Mouse (Mus musculus) lung, postnatal 4 days (tissue): ENCODE measurements at regions not wholly inside any gene's neighbourhood (a gene's known extent, or its start where the extent isn't known, plus 50 kb on each side); places are given as distances from the start of the nearest gene placed in this dataset.

ENCODE experiments used
- DNase-seq, 2 experiments: peaks; one replicate each; pipeline ENCODE4 v3.0.0; 2021

DNA sequence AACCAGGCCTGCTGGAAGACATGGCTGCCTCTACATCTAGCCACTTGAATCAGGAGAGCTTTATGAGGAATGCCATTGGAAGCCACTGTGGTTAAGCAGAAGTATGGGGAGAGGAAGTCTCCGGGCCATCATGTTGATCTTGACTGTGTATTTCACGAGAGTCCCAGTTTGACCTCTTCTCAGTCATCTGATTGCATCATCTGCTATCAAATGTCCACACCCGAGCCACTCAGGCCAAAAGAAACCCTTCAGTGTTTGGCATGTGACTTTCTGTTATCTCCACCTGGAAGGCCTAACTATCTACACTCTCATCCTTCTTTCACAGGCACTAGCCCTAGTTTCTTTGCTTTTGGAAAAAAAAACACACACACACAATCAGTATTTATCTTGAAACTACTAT is 186.9 kb upstream of the Id2 start:
- DNase-seq = no peak

DNA sequence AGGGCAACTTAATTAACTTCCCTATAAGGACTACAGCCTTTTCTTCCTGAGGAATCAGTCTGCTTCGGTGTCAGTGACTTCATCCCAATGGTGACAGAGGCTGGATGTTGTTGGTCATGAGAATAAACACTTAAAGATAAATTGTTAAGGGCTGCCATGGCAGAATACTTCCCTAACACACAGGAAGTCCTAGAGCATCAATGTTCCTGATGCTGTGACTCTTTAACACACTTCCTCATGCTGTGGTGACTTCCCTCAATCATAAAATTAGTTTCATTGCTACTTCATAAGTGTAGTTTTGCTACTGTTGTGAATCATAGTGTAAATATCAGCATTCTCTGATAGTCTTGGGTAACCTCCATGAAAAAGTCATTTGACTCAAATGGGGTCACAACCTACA is 184.5 kb upstream of the Id2 start:
- DNase-seq = no peak

DNA sequence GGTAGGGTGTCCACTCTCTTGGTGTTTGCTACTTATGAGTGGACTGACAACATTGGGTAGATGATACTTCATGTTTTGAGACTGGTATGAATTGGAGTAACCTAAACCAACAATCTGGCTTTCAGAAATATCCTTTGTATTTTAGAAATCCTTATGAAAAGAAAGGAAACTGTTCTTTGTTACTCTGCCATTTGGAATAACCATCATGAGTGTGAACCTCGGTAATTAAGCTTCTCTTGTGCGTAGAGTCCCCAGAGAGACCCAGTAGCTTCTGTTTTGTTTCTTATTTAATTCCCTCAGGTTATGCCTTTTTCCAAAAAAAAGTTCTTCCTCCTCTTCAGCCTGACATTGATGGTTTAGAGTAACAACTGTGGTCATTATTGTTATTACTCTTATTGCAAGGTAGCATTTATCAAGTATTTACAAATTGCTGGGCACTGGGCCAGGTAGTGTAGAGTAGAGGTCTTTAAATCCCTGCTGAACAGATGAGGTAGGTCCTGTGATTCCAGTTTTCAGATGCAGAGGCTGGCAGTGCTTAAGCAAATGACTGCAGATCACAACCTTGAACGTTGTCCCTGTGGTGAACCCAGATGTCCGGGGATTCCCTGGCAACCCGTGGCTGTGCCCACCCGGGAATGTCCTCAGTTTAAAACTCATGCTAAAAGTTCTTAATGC is 176.8 kb upstream of the Id2 start:
- DNase-seq = no peak

DNA sequence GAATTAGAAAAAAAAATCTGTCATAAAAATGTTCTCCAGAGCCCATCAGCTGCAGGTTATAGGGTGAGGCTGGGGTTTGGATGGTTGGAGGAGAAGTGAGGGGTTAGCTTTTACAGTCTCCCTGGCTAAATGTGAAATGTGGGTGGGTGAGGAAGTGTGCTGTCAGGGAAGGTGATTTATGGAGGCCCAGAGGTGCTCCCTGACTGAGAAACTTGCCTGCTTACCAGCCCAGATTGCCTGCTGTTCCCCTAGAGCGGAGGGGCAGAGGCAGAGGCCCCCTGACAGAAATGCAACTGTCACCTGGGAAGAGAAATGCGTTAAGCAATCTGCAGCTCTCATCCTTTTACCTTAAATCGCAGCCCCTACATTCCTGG is 175.8 kb upstream of the Id2 start:
- DNase-seq = no peak

DNA sequence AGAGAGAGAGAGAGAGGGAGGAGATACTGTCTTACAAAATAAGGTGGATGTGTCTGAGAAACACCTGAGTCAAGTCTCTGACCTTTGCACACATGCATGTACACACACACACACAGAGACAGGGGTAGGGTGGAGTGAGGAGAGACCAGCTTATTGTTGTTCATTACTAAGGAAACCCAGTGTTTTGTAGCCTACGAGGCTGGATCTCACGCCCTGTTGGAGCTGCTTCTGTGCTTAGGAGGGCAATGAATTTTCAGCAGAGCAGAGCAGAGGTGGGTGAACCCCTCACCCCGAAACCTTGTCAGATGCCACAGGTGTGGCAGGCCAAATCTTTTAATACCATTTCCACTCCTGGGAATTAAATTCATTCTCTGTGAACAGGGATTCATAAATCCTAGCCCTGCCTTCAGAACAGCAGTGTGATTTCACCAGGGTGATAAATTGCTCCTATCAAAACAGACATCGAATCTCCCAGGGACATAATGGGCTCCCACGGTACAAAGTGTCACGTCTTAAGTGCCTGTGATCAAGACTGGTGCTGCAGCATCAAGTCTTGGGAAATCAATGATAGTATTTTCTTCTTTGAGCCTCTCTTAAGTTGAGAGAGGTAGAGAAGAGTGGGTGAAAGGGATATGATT is 175.3 kb upstream of the Id2 start:
- no peak for DNase-seq

DNA sequence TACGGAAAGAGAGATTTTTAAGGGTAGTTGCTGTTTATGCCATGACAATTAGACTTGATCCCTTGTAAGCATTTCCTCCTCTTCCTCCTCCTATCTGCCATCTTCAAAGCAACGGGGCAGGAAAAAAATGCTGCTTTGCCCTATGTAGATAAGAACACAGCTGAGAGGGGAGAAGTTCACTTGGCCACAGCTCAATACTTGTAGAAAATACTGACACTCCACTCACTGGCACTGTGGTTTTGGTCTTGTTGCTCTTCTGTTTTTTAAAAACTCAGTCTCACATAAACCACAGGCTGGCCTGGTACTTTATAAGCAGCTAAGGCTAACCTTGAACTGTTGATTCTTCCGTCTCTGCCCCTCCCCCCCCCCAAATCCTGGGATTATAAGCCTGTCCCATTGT is 172.9 kb upstream of the Id2 start:
- DNase-seq = no peak

DNA sequence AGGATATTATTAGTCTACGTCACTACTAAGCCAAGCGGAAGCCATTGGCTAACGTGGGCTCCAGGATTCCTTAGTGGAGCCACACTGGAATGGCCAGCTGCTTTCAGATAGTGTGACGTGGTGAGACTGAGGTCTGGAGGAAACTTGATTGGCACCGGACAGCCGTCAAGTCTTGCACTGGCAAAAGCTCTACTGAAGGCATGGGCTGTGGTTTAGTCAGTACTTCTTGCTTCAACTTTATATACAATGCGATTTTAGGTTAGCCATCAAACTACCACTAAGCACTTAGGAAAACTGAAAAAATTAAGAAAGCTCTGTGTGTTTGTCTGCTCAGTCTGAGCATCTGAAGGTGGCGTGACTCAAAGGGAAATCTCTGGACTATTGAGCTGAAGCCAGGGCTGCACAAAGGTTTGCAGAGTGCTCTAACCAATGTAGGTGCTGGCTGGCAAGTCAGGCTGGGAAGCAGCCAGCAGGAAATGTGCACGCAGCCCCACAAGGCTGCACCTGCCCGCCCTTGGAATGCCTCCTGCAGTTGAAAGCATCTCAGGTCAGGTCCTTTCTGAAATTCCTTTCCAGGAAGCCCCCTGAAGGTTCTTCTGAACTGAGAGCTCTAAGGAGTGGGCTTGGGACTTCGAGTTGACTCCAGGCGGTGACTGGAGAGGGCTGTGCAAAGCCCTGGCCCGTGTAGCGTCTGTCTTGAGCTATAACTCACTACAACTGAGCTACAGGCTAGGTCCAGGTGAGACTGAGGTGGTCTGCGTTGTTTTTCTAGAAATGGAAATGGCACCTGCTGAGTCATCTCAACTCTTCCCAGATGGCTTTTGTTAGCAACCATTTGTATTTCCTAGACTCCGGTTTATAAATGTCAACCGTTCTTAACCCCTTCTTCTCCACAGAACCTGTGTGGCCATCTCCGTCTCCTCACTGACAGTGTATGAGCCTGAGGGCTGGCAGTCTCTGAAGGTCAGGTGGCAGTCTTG is 172.2 kb upstream of the Id2 start:
- peak; percentile 39 to 59 for DNase-seq

DNA sequence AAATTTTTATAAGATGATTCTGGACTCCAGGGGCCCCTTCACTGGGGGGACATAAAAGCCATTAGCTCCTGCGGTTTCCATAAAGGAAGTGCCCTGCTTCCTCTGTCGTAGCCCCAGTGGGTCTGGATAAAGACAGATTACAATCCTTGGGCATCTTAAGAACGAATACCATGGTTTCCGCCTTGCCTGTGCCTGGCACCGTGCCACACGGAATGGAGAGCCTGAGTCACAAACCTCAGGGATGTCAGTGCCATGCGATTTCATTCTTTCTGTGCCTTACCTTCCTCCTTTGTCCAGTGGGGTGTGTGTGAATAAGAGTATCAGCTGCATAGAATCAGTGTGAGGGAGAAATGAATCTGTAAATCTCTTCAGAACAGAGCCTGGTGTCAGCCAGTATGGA is 171.4 kb upstream of the Id2 start:
- DNase-seq = peak; percentile 56 to 58

DNA sequence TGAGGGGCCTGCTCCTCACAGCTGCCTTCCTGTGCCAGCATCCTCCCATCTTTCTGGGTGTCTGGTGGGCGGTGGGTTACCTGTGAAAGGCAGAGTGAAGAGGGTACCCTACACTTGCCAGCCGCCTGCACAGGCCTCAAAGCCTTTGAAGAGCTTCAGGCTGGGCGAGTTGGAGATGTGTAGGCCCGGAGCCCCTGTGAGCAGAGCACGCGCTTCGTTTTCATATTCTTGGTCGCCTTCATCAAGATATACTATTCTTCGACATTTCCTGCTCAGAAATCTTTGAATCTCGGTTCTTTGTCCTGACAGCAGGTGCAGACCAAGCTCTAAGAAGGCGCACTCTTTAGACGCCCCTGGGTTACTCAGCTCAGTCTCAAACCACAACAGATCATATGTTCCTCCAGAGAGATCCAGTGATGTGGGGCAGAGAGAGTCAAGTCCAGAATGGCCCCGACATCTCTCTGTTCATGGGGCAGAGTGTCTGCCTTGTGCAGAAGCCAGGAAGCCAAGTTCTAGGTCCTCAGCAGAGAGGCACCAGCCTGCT is 170.7 kb upstream of the Id2 start:
- no peak for DNase-seq

DNA sequence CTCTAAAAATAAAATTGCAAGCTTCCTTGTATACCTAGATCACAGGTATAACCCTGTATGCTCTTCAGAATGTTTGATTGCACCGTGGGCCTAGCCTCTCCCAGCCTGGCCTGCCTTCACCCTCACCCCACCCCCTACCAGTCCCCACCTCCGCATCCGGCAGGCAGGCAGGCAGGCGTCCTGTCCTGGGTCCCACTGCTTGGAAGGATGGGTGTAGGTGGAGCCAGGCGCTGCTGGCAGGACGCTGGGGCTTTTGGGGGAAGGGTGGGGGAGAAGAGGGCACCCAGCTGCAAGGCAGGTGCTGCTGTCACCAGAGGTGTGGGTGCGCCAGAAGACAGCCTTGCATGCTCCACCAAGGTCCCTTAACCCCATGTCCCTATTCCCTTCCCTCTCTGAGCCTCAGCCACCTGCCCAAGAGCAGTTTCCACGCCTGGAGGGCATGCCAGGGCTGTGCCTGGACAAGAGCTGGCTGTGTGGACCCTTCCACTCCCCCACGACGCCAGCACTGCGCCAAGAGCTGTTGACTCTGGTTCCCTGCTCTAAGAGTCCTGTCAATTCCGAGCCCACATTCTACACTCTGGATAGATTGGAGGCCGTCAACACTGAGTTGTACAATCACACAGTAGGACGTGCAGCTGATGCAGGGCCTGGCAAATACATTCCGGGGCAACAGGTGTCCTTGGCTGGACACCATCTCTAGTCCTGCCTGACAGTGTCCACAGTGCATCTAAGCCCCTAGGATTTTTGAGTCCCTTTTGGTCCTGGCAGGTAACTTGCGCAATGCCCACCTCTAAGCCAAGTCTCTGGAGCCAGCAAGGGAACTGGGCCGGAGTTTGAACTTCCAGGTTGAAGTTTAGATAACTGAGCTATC is 170.0 kb upstream of the Id2 start:
- no peak for DNase-seq

DNA sequence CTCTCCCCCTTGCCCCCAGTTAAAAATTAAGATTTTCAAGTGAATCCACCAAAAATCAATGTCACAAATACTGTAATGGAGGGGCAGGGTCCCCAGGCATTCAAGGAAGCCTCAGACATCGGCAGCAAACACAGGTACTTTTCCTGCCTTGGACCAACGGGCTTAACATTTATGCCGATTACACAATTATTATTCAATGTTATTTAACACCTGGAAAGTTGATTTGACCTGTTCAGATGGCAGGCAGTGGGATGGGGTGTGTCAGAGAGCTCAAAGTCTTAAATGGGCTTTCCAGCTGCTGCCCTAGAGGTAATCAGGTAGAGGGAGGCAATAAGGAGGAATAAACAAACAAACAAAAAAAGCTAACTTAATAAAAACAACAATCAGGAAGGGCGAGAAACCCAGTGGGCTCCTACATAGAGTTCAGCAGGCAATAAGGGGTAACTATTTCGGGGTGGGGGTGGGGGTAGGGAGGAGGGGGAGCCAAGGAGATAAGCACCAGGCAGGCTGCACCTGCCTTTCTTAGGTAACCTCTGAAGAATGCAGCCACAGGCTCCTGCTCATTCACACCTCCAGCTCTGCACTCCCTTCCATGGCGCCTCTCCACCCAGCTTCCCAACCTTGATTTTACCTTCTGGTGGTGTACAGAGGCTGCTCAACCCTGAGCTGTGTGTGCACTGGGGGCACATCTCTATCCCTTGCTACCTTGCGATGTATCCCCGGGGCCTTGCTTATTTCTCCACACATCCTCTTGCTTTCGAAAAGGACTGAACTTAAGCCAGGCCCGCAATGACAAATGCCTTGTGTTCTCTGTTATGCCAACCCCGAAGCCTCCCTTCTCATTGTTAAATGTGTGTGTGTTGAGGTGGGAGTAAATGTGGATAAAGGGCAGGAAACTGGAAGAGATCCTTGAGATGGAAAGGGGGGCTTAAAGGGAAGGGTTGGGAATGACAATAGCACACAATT is 168.9 kb upstream of the Id2 start:
- no peak for DNase-seq

DNA sequence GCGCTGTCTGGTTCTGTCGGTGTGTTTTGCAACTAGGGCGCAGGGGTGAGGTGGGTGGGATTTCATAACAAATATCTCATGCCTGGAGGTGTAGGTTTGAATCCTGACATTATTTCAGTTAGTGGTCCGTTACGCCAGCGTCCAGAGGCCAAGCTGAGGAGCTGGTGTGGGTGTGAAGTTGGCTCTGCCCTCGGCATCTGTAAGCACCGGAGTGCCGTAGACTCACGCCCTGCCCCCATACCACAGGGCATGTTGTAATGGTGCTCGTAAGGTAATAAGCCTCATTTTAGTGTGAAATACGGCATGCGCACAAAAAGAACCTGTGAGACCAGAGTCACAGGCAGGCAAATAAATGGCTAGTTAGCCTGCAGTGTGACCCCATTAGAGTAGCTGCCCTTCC is 168.1 kb upstream of the Id2 start:
- peak in 1 of 2 experiments; percentile 42 for DNase-seq

DNA sequence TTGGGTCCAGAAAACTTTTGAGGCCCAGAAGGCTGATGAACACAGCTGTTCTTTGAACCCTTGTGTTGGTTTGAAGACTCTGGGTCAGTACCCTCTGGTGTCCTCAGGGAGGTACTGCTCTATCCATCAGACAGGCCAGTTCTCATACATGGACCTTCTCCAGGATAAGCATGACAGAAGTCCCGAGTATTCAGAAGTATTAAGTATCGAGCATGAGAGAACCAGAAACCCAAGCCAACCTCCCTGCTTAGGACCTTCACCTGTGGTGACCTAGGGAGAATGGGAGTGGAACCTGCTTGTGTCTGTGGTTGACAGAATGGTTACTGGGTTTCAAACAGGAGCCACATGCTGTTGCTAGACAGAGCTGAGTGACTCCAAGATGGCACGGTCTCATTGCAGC is 167.5 kb upstream of the Id2 start:
- DNase-seq = no peak

DNA sequence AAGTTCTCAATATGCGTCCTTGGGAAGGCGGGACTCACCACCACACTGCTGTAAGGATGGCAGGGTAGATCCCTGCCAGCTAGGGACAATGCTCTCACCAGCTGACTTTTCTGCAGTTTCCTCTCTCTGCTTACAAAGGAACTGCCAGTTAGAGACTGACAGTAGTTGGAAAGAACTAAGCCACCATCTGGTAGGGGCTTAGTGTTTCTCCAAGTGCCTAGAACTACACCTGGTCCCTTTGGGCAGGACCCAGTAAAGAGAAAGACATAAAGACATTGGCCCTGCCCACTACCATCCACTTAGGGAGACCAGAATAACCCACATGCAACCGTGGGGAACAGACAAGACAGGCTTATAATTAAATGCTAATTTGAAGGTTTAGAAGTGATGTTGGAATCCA is 165.5 kb upstream of the Id2 start:
- no peak for DNase-seq

DNA sequence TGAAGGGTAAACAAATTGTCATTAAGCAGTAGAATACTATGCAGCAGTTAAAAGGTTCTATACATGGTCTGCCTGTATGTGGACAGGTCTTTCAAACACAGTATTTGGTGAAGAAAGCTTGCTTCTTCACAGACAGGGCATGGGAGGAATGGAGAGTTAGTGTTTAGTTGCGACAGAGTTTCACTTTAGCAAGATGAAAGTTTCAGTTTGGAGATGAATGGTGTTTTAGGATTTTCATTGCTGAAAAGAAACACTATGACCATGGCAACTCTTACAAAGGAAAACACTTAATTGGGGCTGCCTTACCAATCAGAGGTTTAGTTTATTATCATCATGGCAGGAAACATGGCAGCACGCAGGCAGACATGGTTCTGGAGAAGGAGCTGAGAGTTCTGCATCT is 162.2 kb upstream of the Id2 start:
- DNase-seq = no peak

DNA sequence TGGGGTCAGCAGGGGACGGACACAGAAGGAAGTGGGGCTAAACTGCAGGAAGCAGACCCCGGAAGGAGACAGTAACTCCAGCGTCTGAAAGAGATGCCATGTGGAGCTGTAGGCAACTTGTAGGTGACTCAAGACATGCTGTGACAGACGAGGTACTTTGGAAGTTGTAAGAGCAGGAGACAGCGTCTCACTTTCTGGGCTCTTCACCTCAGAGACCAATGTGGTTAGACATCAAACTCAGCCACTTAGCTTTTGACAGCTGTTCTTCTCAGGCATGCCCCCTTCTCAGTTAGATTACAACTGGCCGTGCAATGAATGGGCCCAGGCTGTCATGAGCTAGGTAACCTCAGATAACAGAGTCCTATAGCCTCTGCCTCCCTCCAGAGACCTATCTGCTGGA is 159.3 kb upstream of the Id2 start:
- no peak for DNase-seq

DNA sequence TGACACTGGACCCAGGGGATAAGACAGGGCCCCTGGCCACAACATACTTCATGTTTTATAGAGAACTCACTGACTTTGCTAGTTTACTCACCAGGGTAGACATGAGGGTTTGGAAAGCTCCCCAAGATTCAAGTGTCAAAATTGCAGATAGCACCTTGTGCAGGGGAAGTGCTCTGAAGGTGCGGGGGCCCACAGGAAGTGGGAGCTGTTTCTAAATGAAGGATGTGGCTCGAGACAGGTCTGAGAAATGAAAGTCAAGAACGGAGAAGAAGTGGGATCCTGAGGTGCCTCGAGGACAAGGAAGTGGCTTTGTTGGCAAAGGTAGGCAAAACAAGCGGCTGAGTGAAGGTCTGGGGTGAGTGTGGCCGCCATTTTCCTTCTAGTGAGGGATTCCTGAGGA is 157.8 kb upstream of the Id2 start:
- DNase-seq = no peak

DNA sequence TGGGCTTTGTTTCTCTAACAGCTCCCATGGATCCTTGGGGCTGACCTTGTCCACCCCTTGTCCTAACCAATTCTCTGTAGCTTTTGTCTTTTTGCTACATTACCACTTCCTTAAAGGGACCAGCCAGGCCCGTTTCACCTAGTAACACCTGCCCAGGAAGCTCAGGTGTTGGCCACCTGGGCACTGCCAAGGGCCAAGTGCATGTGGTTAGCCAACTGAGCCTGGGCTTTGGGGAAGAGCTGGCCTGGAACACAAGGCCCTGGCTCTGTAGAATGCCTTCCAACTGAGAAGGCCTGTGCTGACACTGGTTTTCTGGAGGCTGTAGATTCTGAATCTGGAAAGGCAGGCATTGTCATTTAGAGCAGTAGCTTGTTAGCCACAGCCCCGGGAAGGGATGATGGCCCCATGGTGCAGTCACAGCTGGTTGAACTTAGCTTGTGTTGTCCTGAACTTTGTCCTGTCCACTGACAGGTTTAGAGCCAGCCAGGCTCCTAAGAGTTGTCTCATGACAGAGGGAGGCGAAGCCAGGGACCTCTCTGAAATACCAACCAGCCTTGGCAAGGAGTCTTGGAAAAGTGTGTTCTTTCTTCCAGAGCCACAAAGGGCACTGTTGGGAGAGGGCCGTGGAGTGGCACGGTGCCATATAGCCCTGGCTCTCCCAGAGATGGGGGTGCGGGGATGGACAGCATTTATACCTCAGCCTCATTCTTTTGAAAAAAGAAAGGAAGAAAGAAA is 156.0 kb upstream of the Id2 start:
- DNase-seq = no peak

DNA sequence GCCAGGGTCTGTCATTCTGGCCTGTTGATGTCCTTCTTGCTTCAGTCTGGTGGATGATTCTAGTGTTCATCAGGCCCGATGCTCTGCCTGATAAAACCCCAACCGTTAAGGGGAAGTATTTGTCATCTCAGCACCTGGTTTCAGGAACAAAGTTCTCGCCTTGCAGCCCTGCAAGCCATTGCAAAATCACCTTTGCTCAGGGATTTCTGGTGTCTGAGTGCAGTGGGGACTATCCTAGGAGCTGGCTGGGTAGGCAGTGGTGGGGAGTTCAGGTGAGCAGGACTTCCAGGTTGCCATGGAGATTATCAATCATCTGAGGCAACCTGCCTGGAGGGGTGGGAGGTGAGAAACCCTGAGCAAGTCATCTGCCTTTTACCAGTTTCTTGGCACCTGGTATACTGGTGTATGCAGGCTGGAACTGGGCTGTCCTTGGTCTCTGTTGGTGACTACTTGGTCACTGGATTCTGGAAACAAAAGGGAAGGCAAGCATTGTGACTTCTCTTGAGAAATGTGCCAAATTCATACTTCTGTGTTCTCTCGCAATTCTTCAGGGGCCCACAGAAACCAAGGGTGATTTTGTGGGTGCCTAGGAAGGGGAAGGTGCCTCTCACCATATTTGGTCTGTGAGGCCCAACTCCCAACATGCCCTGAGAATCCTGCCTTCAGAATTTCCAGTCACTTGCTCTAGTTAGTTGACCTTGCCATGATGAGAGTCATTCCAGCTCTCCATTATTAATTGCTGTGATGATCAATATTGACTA is 154.7 kb upstream of the Id2 start:
- DNase-seq = peak in 1 of 2 experiments; percentile 38

DNA sequence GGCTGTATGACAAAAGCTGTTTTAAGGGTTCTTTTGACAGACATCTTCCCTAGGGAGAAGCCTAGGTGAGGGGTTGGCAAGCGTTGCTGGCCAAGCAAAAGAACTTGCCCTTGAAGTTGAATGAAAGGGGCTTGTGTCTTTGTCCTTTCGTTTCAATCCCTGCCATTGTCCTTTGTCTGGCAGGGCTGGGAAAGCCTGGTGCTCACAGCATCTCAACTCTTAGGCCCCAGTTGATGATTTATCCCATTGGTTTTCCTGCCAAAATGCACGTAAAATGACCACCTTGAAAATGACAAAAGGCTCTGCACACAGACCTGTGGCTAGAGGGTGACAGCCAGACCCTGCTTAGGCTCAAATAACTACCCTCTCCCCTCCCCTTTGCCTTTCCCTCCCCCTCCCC is 153.9 kb upstream of the Id2 start:
- no peak for DNase-seq
